Mouse (Mus musculus) small intestine, adult 2 months (tissue): Measurements from ENCODE around the gene Esrrg. TPM values are rescaled to one million over a fixed set of nuclear protein-coding genes. Genes with fewer than 3 reads are reported as not detected.

Experiments used
- H3K27ac ChIP-seq: fragments of 200-500 bp; 2 replicates; pipeline ENCODE4 v1.5.1; 2012; ENCODE audit warnings: low read depth, low read length, control low read depth, inconsistent platforms; ENCODE audit not compliant: insufficient read depth
- H3K27me3 ChIP-seq: fragments of 200-500 bp; 2 replicates; pipeline ENCODE4 v1.6.1; 2012; ENCODE audit warnings: mild to moderate bottlenecking, moderate library complexity, low read length, inconsistent platforms; ENCODE audit not compliant: control insufficient read depth, insufficient read depth
- H3K36me3 ChIP-seq: fragments of 200-500 bp; 2 replicates; pipeline ENCODE4 v1.6.1; 2012; ENCODE audit warnings: mild to moderate bottlenecking, low read length, control low read depth, inconsistent platforms; ENCODE audit not compliant: control insufficient read depth, insufficient read depth
- H3K4me1 ChIP-seq: fragments of 200-500 bp; 2 replicates; pipeline ENCODE4 v1.6.1; 2012; ENCODE audit warnings: low read length, inconsistent platforms, mixed read lengths; ENCODE audit not compliant: control insufficient read depth, insufficient read depth, insufficient read length
- H3K4me3 ChIP-seq: fragments of 200-500 bp; 2 replicates; pipeline ENCODE4 v1.5.1; 2012; ENCODE audit warnings: low read depth, mild to moderate bottlenecking, control low read depth, inconsistent platforms, low read length, moderate library complexity
- CTCF ChIP-seq: fragments of 200-500 bp; IDR thresholded peaks from 2 replicates; pipeline ENCODE4 v1.5.1; 2012; ENCODE audit warnings: low read depth, mild to moderate bottlenecking, control low read depth, inconsistent platforms, low read length, moderate library complexity, mixed read lengths; ENCODE audit not compliant: insufficient replicate concordance, insufficient read length; ENCODE audit errors: extremely low read depth
- POLR2A ChIP-seq: fragments of 200-500 bp; IDR thresholded peaks from 2 replicates; pipeline ENCODE4 v1.6.1; 2012; ENCODE audit warnings: low read depth, mild to moderate bottlenecking, control low read depth, inconsistent platforms, low read length, moderate library complexity
- WGBS: fragments of 180-500 bp; shearing (Covaris S2); methylation state at CpG from one replicate; pipeline ENCODE4 v1.1.7; 2018; 5-methylcytosine and 5-hydroxymethylcytosine counted together
- polyA plus RNA-seq: library from polyadenylated mRNA; depleted of rRNA; stranded (reverse); fragments of >200 nt; gene quantifications from 2 replicates; pipeline ENCODE4 v1.2.3, GENCODE M21; 2012

Gene Esrrg
- polyA plus RNA-seq, 1 experiment, result 0.72 TPM

DNA sequence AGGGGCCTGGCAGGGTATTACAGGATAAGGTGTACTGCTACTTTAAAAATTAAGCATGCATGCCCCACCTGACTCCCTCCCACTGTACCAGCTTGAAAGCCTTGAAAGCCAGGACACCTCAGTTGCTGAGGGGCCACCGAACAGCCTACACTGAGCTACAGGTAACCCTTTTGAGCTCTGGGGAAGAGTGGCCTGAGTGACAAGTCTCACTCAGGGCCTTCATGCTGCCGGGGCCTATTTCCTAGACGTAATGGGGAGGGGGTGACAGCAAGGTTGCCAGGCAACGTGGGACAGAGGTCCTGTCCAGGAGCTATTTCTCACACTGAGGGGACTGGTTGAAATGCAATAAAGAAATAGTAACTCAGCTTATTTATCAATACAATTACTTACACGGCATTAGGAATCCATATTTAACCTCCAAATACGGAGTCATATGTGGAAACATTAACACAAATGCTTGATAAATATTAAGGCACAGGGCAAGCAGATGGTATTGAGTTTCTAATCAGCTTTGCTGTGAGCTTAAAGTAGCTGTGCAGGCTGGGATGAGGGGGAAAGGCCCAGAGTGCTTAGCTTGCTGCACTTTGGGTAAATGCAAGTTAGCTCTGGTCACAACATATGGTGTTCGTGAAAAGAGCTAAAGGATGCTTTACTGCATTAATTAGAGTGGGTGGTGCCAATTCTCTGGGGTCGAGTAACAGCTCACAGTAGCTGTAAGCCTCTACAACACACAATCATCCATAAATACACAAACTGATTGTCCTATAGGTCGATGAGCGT lies 653.5 kb downstream of the Esrrg start, which contains the start of gene Ush2a:
Gene Ush2a, plus strand, starts transcription at position 121 of the 780 bp plus-strand sequence.
- Histone ChIP-seq H3K27me3 (no peaks in the 10 kb centered on the region), H3K27ac (no peak within 1 kb of the TSS), H3K4me1 (no peaks in the 10 kb centered on the region), H3K36me3 (no peaks in the 10 kb centered on the region), H3K4me3 (no peak within 1 kb of the TSS)
- TF ChIP-seq CTCF (no peak), POLR2A (no peak)
- WGBS, result 66% methylated on average over 10 of the region's 10 CpGs
